Mouse (Mus musculus) frontal cortex, adult 2 months (tissue): ENCODE data around the gene Tjp2. TPM values are rescaled to one million over a fixed set of nuclear protein-coding genes. Genes with fewer than 3 reads are reported as not detected.
"Not testable (repeated sequence)": the region's sequence is repeated elsewhere in the genome, so short reads cannot be mapped to it uniquely, and the experiment has no call there.

Experiments
- DNase-seq, 2 experiments: peaks; one replicate each; pipeline ENCODE4 v3.0.0; 2022; ENCODE audit warnings: low spot score in 1 of 2; ENCODE audit errors: extremely low spot score in 1 of 2
- polyA plus RNA-seq: library from polyadenylated mRNA; depleted of rRNA; stranded (reverse); fragments of >200 nt; gene quantifications from 2 replicates; pipeline ENCODE4 v1.2.3, GENCODE M21; 2012

Tjp2 gene
- polyA plus RNA-seq, 1 experiment, result 16.2 TPM

- DNase-seq, result not testable (repeated sequence)
Observed at GRCm38 (mm10) chr19:24187358-24187757, 37.5 kb downstream of the Tjp2 start.

- DNase-seq, result no peak
Observed at GRCm38 (mm10) chr19:24183680-24184235, 41.1 kb downstream of the Tjp2 start.

- DNase-seq, result no peak
Observed at GRCm38 (mm10) chr19:24180415-24180814, 44.4 kb downstream of the Tjp2 start.

GRCm38 (mm10) chr19:24178086-24178485 is 46.7 kb downstream of the Tjp2 start:
- DNase-seq, result no peak

- DNase-seq, result no peak
Observed at GRCm38 (mm10) chr19:24176692-24177091, 48.1 kb downstream of the Tjp2 start.

- peak in 1 of 2 experiments; percentile 43 for DNase-seq
Observed at GRCm38 (mm10) chr19:24174896-24175295, 49.9 kb downstream of the Tjp2 start.

GRCm38 (mm10) chr19:24173608-24174523 is 51.0 kb downstream of the Tjp2 start:
- DNase-seq, result peak; percentile 75 to 91

GRCm38 (mm10) chr19:24173020-24173419 is 51.8 kb downstream of the Tjp2 start:
- no peak for DNase-seq

GRCm38 (mm10) chr19:24168531-24168930 is 56.3 kb downstream of the Tjp2 start:
- DNase-seq, result no peak

- no peak for DNase-seq
Observed at GRCm38 (mm10) chr19:24166516-24167091, 58.2 kb downstream of the Tjp2 start.

- DNase-seq, result no peak
Observed at GRCm38 (mm10) chr19:24163974-24164373, 60.9 kb downstream of the Tjp2 start.

GRCm38 (mm10) chr19:24160460-24160859 is 64.4 kb downstream of the Tjp2 start:
- DNase-seq, result no peak

- DNase-seq, result no peak
Observed at GRCm38 (mm10) chr19:24159751-24160150, 65.1 kb downstream of the Tjp2 start.

- no peak for DNase-seq
Observed at GRCm38 (mm10) chr19:24159334-24159733, 65.5 kb downstream of the Tjp2 start.

GRCm38 (mm10) chr19:24156067-24156455 is 68.8 kb downstream of the Tjp2 start:
- DNase-seq, result no peak

- no peak for DNase-seq
Observed at GRCm38 (mm10) chr19:24155395-24156066, 69.3 kb downstream of the Tjp2 start.

GRCm38 (mm10) chr19:24153266-24154023 is 71.4 kb downstream of the Tjp2 start:
- peak in 1 of 2 experiments; percentile 85 for DNase-seq

GRCm38 (mm10) chr19:24144009-24144408 is 80.8 kb downstream of the Tjp2 start:
- no peak for DNase-seq

- DNase-seq, result peak; percentile 33 to 68
Observed at GRCm38 (mm10) chr19:24142621-24143061, 82.2 kb downstream of the Tjp2 start.

GRCm38 (mm10) chr19:24140298-24140697 is 84.5 kb downstream of the Tjp2 start:
- no peak for DNase-seq
